18 mouse cellular contexts compared by ENCODE assay signal in genomic region chr17:68764329-68764880, GRCm38 (mm10).
DNase-seq lines count a peak whose midpoint lies in the region; ATAC-seq and TF ChIP-seq lines count a peak whose summit lies in the region.
"Had no signal": no experiment of that assay in that cellular context is flagged by ENCODE, and none has a peak within 500 bp of the region (broad histone marks: within the 10 kb centered on the region; RNA-seq: fewer than 3 reads in every experiment).

No protein-coding gene starts in this region.

- no peaks in the 10 kb centered on the region; the same call in 1 of the 2 replicates for H3K27me3 ChIP-seq in kidney, adult 2 months (replicated peaks; ENCODE audit: control insufficient read depth, insufficient read depth, low read length)
- H3K27me3 ChIP-seq: limb, embryonic 13.5 days; liver, embryonic 13.5 days had no signal

- H3K4me3 ChIP-seq in kidney, adult 2 months (ENCODE audit: insufficient read depth, low read depth, low read length), result no peak overlapping the region
- H3K4me3 ChIP-seq: gastrocnemius, adult 2 months; layer of hippocampus, adult 2 months; limb, embryonic 13.5 days; liver, embryonic 13.5 days had no signal

- H3K27ac ChIP-seq in kidney, adult 2 months (ENCODE audit: insufficient read depth, low read depth, low read length), result no peak overlapping the region
- H3K27ac ChIP-seq: gastrocnemius, adult 2 months; layer of hippocampus, adult 2 months; limb, embryonic 13.5 days; liver, embryonic 13.5 days; stomach, postnatal 0 days had no signal

- no peak for TF ChIP-seq CTCF in kidney, adult 2 months (conservative IDR thresholded peaks at IDR 0.05; ENCODE audit: insufficient read depth, insufficient read length, low read depth, low read length)

- no peak for TF ChIP-seq POLR2A in kidney, adult 2 months (IDR thresholded peaks at IDR 0.05; ENCODE audit: low read depth, low read length)

- peak; percentile 84 for DNase-seq in left cerebral cortex, postnatal 4 days
- no peak for DNase-seq in left cerebral cortex, postnatal 36 days (ENCODE audit: low spot score in 2 of 2)
- DNase-seq in cerebellum, adult 11-12 months, result peak; percentile 47
- DNase-seq in cerebellum, postnatal 10 days, result peak; percentile 88 to 93
- no peak for DNase-seq in kidney, adult 2 months
- no peak for DNase-seq in kidney, adult 18-20 months
- DNase-seq: adrenal gland, postnatal 14 days; gastrocnemius, adult 2 months; kidney, adult 9 months; kidney, postnatal 25 days; liver, embryonic 13.5 days; lung, embryonic 14.5 days; lung, postnatal 36 days had no signal

- WGBS in kidney, adult 2 months, result 79% methylated on average over 10 of the region's 10 CpGs

- H3K36me3 ChIP-seq in kidney, adult 2 months (ENCODE audit: control insufficient read depth, insufficient read depth, low read length), result no peaks in the 10 kb centered on the region
- H3K36me3 ChIP-seq: limb, embryonic 13.5 days; liver, embryonic 13.5 days had no signal

- peak; percentile 53 for ATAC-seq in cerebellum, adult (ENCODE audit: insufficient number of reproducible peaks, low FRiP score, low TSS enrichment)
- ATAC-seq: forebrain, embryonic 14.5 days had no signal

- intact Hi-C loops in left cerebral cortex, postnatal 4 days (cut with DNase I), result no loop called here
- intact Hi-C loops in left cerebral cortex, postnatal 36 days (cut with DNase I), result no loop called here

- H3K4me1 ChIP-seq in kidney, adult 2 months (ENCODE audit: control insufficient read depth, insufficient read depth, low read length), result no peaks in the 10 kb centered on the region
- H3K4me1 ChIP-seq: limb, embryonic 13.5 days; liver, embryonic 13.5 days had no signal

Comparison
In these comparisons a context has a peak if more than half of its experiments do, and no peak if none do; other contexts are left out.
1. DNase-seq: peak in left cerebral cortex, postnatal 4 days (single experiment), cerebellum, adult 11-12 months (single experiment) and cerebellum, postnatal 10 days (2 of 2); none in left cerebral cortex, postnatal 36 days (0 of 2), kidney, adult 2 months (single experiment) and kidney, adult 18-20 months (single experiment).